Mouse (Mus musculus) natural killer cell, adult 2 months (primary cell): ENCODE measurements around the gene Pnmt.
A peak's percentile ranks its signal among the peaks of the same experiment; 100 is the strongest.
"Not testable (repeated sequence)": the region's sequence is repeated elsewhere in the genome, so short reads cannot be mapped to it uniquely, and the experiment has no call there.

ENCODE experiments used
- DNase-seq, 2 experiments: peaks; one replicate each; pipeline ENCODE4 v3.0.0; 2022; ENCODE audit warnings: low spot score in 2 of 2

The Pnmt gene

GRCm38 (mm10) chr11:98357396-98358160 lies 28.7 kb upstream of the Pnmt start:
- no peak for DNase-seq

- DNase-seq = peak; percentile 82 to 90
Observed at GRCm38 (mm10) chr11:98358161-98359083, 27.8 kb upstream of the Pnmt start, which contains the start of gene Stard3. Gene Stard3 (plus strand): TSS chr11:98358368.

GRCm38 (mm10) chr11:98360866-98361521 lies 25.3 kb upstream of the Pnmt start:
- no peak for DNase-seq

GRCm38 (mm10) chr11:98363817-98364216 lies 22.4 kb upstream of the Pnmt start:
- DNase-seq = no peak

- no peak for DNase-seq
Observed at GRCm38 (mm10) chr11:98364410-98364809, 21.8 kb upstream of the Pnmt start.

- no peak for DNase-seq
Observed at GRCm38 (mm10) chr11:98366290-98366689, 20.0 kb upstream of the Pnmt start.

- DNase-seq = peak; percentile 51 to 64
Observed at GRCm38 (mm10) chr11:98367171-98367862, 18.9 kb upstream of the Pnmt start.

- no peak for DNase-seq
Observed at GRCm38 (mm10) chr11:98367863-98368186, 18.4 kb upstream of the Pnmt start.

- no peak for DNase-seq
Observed at GRCm38 (mm10) chr11:98369337-98369736, 16.9 kb upstream of the Pnmt start.

- no peak for DNase-seq
Observed at GRCm38 (mm10) chr11:98370588-98370987, 15.7 kb upstream of the Pnmt start.

- DNase-seq = no peak
Observed at GRCm38 (mm10) chr11:98371556-98372240, 14.6 kb upstream of the Pnmt start.

- peak; percentile 40 to 56 for DNase-seq
Observed at GRCm38 (mm10) chr11:98372406-98372805, 13.8 kb upstream of the Pnmt start.

- DNase-seq = no peak
Observed at GRCm38 (mm10) chr11:98373244-98373643, 13.0 kb upstream of the Pnmt start.

GRCm38 (mm10) chr11:98374266-98374665 lies 12.0 kb upstream of the Pnmt start:
- no peak for DNase-seq

GRCm38 (mm10) chr11:98376756-98377155 lies 9.5 kb upstream of the Pnmt start:
- DNase-seq = no peak

- no peak for DNase-seq
Observed at GRCm38 (mm10) chr11:98377787-98378186, 8.5 kb upstream of the Pnmt start.

GRCm38 (mm10) chr11:98379379-98379778 lies 6.9 kb upstream of the Pnmt start:
- no peak for DNase-seq

- no peak for DNase-seq
Observed at GRCm38 (mm10) chr11:98380106-98380505, 6.1 kb upstream of the Pnmt start.

GRCm38 (mm10) chr11:98381651-98382050 lies 4.6 kb upstream of the Pnmt start:
- DNase-seq = no peak

GRCm38 (mm10) chr11:98382405-98382804 lies 3.8 kb upstream of the Pnmt start:
- not testable (repeated sequence) for DNase-seq
